Comparison of ENCODE assay signal across 22 mouse cellular contexts in genomic region chr1:95445541-95445940, GRCm38 (mm10).
DNase-seq lines count a peak whose midpoint lies in the region; ATAC-seq and TF ChIP-seq lines count a peak whose summit lies in the region.
"Had no signal": no experiment of that assay in that cellular context is flagged by ENCODE, and none has a peak within 500 bp of the region (broad histone marks: within the 10 kb centered on the region; RNA-seq: fewer than 3 reads in every experiment).

No protein-coding gene starts in this region.

- ATAC-seq in lung, postnatal 0 days = peak; percentile 44; the same call in 1 of the 2 replicates
- peak; percentile 23; the same call in 1 of the 2 replicates for ATAC-seq in stomach, embryonic 14.5 days (ENCODE audit: insufficient number of reproducible peaks, insufficient read depth, low FRiP score, low read depth)
- ATAC-seq in stomach, postnatal 0 days (ENCODE audit: low FRiP score, low TSS enrichment) = no peak
- 0 out of 2 replicates have a peak, but pooled peaks have one; percentile 22 for ATAC-seq in stomach, embryonic 15.5 days (ENCODE audit: insufficient read depth, low FRiP score, low read depth)
- ATAC-seq: forebrain, embryonic 14.5 days had no signal

- H3K9me3 ChIP-seq in lung, postnatal 0 days (ENCODE audit: low read length) = no peaks in the 10 kb centered on the region
- H3K9me3 ChIP-seq in stomach, embryonic 14.5 days (ENCODE audit: control insufficient read depth, low read depth, low read length) = no peaks in the 10 kb centered on the region
- no peaks in the 10 kb centered on the region for H3K9me3 ChIP-seq in stomach, postnatal 0 days (ENCODE audit: control insufficient read depth, low read length)
- H3K9me3 ChIP-seq in stomach, embryonic 15.5 days = no peaks in the 10 kb centered on the region
- H3K9me3 ChIP-seq: embryonic facial prominence, embryonic 13.5 days; embryonic facial prominence, embryonic 15.5 days; forebrain, embryonic 10.5 days; forebrain, embryonic 12.5 days had no signal

- WGBS in lung, postnatal 0 days = 82% methylated on average over 3 of the region's 3 CpGs
- 63% methylated on average over 3 of the region's 3 CpGs for WGBS in stomach, embryonic 14.5 days
- WGBS in stomach, postnatal 0 days = 48% methylated on average over 3 of the region's 3 CpGs
- WGBS in stomach, embryonic 15.5 days = 58% methylated on average over 3 of the region's 3 CpGs

- H3K27ac ChIP-seq in lung, postnatal 0 days (ENCODE audit: low read length) = no peak overlapping the region
- no peak overlapping the region for H3K27ac ChIP-seq in stomach, embryonic 14.5 days (ENCODE audit: low read length)
- no peak overlapping the region for H3K27ac ChIP-seq in stomach, postnatal 0 days (replicated peaks)
- H3K27ac ChIP-seq in stomach, embryonic 15.5 days = no peak overlapping the region
- H3K27ac ChIP-seq: embryonic facial prominence, embryonic 13.5 days; embryonic facial prominence, embryonic 15.5 days; forebrain, embryonic 10.5 days; forebrain, embryonic 12.5 days had no signal

- H3K27me3 ChIP-seq in lung, postnatal 0 days (replicated peaks; ENCODE audit: insufficient read depth, low read length) = no peaks in the 10 kb centered on the region
- no peaks in the 10 kb centered on the region for H3K27me3 ChIP-seq in stomach, embryonic 14.5 days (ENCODE audit: control insufficient read depth, insufficient read depth, low read length)
- no peaks in the 10 kb centered on the region for H3K27me3 ChIP-seq in stomach, postnatal 0 days (ENCODE audit: control insufficient read depth, insufficient read depth, low read length)
- no peaks in the 10 kb centered on the region for H3K27me3 ChIP-seq in stomach, embryonic 15.5 days (replicated peaks)
- H3K27me3 ChIP-seq: embryonic facial prominence, embryonic 13.5 days; embryonic facial prominence, embryonic 15.5 days; forebrain, embryonic 12.5 days had no signal

- H3K4me2 ChIP-seq in lung, postnatal 0 days (replicated peaks; ENCODE audit: low read depth, low read length) = no peak overlapping the region
- no peak overlapping the region for H3K4me2 ChIP-seq in stomach, embryonic 14.5 days (replicated peaks; ENCODE audit: low read depth, low read length)
- no peak overlapping the region for H3K4me2 ChIP-seq in stomach, postnatal 0 days (replicated peaks; ENCODE audit: low read depth)
- no peak overlapping the region for H3K4me2 ChIP-seq in stomach, embryonic 15.5 days
- H3K4me2 ChIP-seq: embryonic facial prominence, embryonic 13.5 days; embryonic facial prominence, embryonic 15.5 days; forebrain, embryonic 12.5 days had no signal

- H3K36me3 ChIP-seq in lung, postnatal 0 days (ENCODE audit: insufficient read depth, low read length) = no peaks in the 10 kb centered on the region
- H3K36me3 ChIP-seq in stomach, embryonic 14.5 days (ENCODE audit: control insufficient read depth, insufficient read depth, low read length) = no peaks in the 10 kb centered on the region
- H3K36me3 ChIP-seq in stomach, postnatal 0 days (ENCODE audit: control insufficient read depth, insufficient read depth, low read length) = no peaks in the 10 kb centered on the region
- H3K36me3 ChIP-seq in stomach, embryonic 15.5 days = no peaks in the 10 kb centered on the region
- H3K36me3 ChIP-seq: embryonic facial prominence, embryonic 13.5 days; embryonic facial prominence, embryonic 15.5 days; forebrain, embryonic 10.5 days; forebrain, embryonic 12.5 days had no signal

- no peak for TF ChIP-seq CTCF in lung, postnatal 0 days (IDR thresholded peaks at IDR 0.05)
- no peak for TF ChIP-seq CTCF in stomach, postnatal 0 days (IDR thresholded peaks at IDR 0.05; ENCODE audit: low read depth)

- no peaks in the 10 kb centered on the region for H3K4me1 ChIP-seq in lung, postnatal 0 days (ENCODE audit: insufficient read depth, low read depth, low read length)
- no peaks in the 10 kb centered on the region for H3K4me1 ChIP-seq in stomach, embryonic 14.5 days (ENCODE audit: control insufficient read depth, insufficient read depth, low read length)
- H3K4me1 ChIP-seq in stomach, postnatal 0 days (replicated peaks; ENCODE audit: control insufficient read depth, insufficient read depth) = no peaks in the 10 kb centered on the region
- no peaks in the 10 kb centered on the region for H3K4me1 ChIP-seq in stomach, embryonic 15.5 days
- H3K4me1 ChIP-seq: embryonic facial prominence, embryonic 13.5 days; embryonic facial prominence, embryonic 15.5 days; forebrain, embryonic 10.5 days; forebrain, embryonic 12.5 days had no signal

- no peak overlapping the region for H3K9ac ChIP-seq in lung, postnatal 0 days (replicated peaks; ENCODE audit: low read depth)
- no peak overlapping the region for H3K9ac ChIP-seq in stomach, embryonic 14.5 days (replicated peaks; ENCODE audit: low read depth, low read length)
- no peak overlapping the region for H3K9ac ChIP-seq in stomach, postnatal 0 days (ENCODE audit: low read length)
- H3K9ac ChIP-seq in stomach, embryonic 15.5 days = no peak overlapping the region
- H3K9ac ChIP-seq: embryonic facial prominence, embryonic 13.5 days; embryonic facial prominence, embryonic 15.5 days; forebrain, embryonic 12.5 days had no signal

- DNase-seq in lung, postnatal 0 days (ENCODE audit: low spot score) = no peak
- no peak for DNase-seq in lung, postnatal 14 days
- no peak for DNase-seq in stomach, postnatal 0 days (ENCODE audit: low spot score)
- no peak for DNase-seq in layer of hippocampus, adult 11-12 months (ENCODE audit: low spot score)
- DNase-seq: adrenal gland, adult 2 months; adrenal gland, postnatal 10 days; adrenal gland, postnatal 25 days; cerebellum, adult 11 months; cerebellum, adult 18-20 months; cerebellum, adult 8-10 months; cerebellum, adult 9-11 months; cerebellum, postnatal 14 days; cerebellum, postnatal 36 days; embryo, embryonic 11 days had no signal

- no peak overlapping the region for H3K4me3 ChIP-seq in lung, postnatal 0 days (ENCODE audit: low read depth, low read length)
- H3K4me3 ChIP-seq in stomach, embryonic 14.5 days (ENCODE audit: low read depth, low read length) = no peak overlapping the region
- H3K4me3 ChIP-seq in stomach, postnatal 0 days (ENCODE audit: low read depth, low read length) = no peak overlapping the region
- H3K4me3 ChIP-seq in stomach, embryonic 15.5 days (replicated peaks) = no peak overlapping the region
- H3K4me3 ChIP-seq: embryonic facial prominence, embryonic 13.5 days; embryonic facial prominence, embryonic 15.5 days; erythroblast, embryonic 14.5 days; forebrain, embryonic 10.5 days; forebrain, embryonic 12.5 days had no signal

- no peak for TF ChIP-seq EP300 in lung, postnatal 0 days (IDR thresholded peaks at IDR 0.05)
- no peak for TF ChIP-seq EP300 in stomach, postnatal 0 days (optimal IDR thresholded peaks at IDR 0.05)
